Mouse (Mus musculus): ENCODE data around the gene Rbpjl. TPM values are rescaled to one million over a fixed set of nuclear protein-coding genes. Genes with fewer than 3 reads are reported as not detected.

The Rbpjl gene
- total and polyA plus RNA-seq, 2 experiments: 0.18 TPM; not detected in 1

DNA sequence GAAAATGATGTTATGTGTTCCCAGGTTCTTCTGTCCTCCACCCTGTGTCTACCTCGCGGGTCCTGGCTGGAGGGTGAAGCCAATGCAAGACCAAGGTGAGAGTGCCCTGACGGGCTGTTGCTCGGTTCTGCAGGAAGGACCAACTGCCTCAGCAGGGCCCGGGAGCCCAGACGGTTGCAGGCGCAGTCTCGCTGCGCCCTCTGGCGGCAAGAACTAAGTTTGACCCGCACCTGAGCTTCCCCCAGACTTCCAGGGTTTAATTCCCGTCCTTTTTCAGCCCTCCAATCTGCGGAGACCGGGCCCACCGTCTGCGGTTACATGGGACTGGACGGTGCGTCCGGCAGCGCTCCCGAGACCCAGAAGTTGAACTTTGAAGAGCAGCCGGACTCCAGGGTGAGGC, 4.8 kb downstream of the Rbpjl start:
- Histone ChIP-seq H3K79me2 (ENCODE audit: control insufficient read depth, insufficient read depth, low read length) (no peaks in the 10 kb centered on the region), H3K27ac (replicated peaks; ENCODE audit: insufficient read depth, low read depth, low read length) (no peak overlapping the region), H3K36me3 (ENCODE audit: control insufficient read depth, insufficient read depth, low read length) (no peaks in the 10 kb centered on the region), H3K27me3 (ENCODE audit: control insufficient read depth, insufficient read depth, low read length) (peaks cover 10% of the 10 kb centered on the region), H3K4me1 (ENCODE audit: control insufficient read depth, insufficient read depth, low read length) (0 out of 2 replicates have a peak, but pooled peaks cover 1% of the 10 kb centered on the region), H3K9ac (ENCODE audit: low read depth, low read length) (no peak overlapping the region), H3K4me3 (ENCODE audit: insufficient read depth, low read depth, low read length) (no peak overlapping the region)
- peak; percentile 93 for TF ChIP-seq CTCF (IDR thresholded peaks at IDR 0.05; ENCODE audit: low read depth, low read length)
- TF ChIP-seq POLR2A (IDR thresholded peaks at IDR 0.05; ENCODE audit: extremely low read depth, insufficient read depth, low read length): no peak
- peak; percentile 30 for DNase-seq (ENCODE audit: extremely low read depth, low read depth, low spot score)
- under 1% methylated on average over 22 of the region's 22 CpGs for WGBS

DNA sequence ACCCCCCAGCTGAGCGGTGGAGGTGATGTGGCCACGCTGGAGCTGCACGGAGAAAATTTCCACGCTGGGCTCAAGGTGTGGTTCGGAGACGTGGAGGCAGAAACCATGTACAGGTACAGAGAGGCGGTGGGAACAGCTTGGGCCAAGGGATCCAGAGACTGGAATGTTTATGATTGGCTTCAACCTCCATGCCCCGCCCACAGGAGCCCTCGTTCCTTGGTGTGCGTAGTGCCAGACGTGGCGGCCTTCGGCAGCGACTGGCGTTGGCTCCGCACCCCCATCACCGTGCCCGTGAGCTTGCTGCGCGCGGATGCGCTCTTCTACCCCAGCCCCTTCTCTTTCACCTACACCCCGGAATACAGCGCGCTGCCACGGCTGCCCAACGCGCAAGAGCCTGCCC, 11.2 kb downstream of the Rbpjl start:
- no peak for DNase-seq (ENCODE audit: extremely low read depth, low read depth, low spot score)
- Histone ChIP-seq H3K27me3 (ENCODE audit: control insufficient read depth, insufficient read depth, low read length) (no peaks in the 10 kb centered on the region), H3K9ac (ENCODE audit: low read depth, low read length) (no peak overlapping the region; the same call in 1 of the 2 replicates), H3K36me3 (ENCODE audit: control insufficient read depth, insufficient read depth, low read length) (no peaks in the 10 kb centered on the region), H3K79me2 (ENCODE audit: control insufficient read depth, insufficient read depth, low read length) (no peaks in the 10 kb centered on the region), H3K27ac (replicated peaks; ENCODE audit: insufficient read depth, low read depth, low read length) (no peak overlapping the region), H3K4me1 (ENCODE audit: control insufficient read depth, insufficient read depth, low read length) (peaks cover 12% of the 10 kb centered on the region), H3K4me3 (ENCODE audit: insufficient read depth, low read depth, low read length) (no peak overlapping the region)
- 35% methylated on average over 28 of the region's 28 CpGs for WGBS
- no peak for TF ChIP-seq POLR2A (IDR thresholded peaks at IDR 0.05; ENCODE audit: extremely low read depth, insufficient read depth, low read length)
- no peak for TF ChIP-seq CTCF (IDR thresholded peaks at IDR 0.05; ENCODE audit: low read depth, low read length)

DNA sequence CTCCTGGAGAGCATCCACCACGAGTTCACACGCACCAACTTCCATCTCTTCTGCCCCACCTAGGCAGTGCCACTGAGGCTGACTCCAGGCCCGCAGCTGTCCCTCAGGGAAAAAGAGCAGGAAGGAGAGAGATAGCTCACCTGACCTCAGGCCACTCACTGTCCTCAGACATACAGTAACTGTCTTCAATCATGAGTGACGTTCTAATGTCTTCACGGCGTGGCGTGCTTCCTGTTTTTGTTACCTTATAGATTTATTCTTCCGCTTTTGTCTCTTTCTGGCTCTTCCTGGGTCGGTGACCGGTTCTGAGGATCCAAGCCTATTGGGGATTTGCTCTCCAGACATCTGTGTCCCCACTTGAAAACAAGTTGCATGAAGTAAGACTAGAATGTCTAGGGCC, 11.6 kb downstream of the Rbpjl start:
- H3K27ac ChIP-seq (replicated peaks; ENCODE audit: insufficient read depth, low read depth, low read length): no peak overlapping the region
- H3K79me2 ChIP-seq (ENCODE audit: control insufficient read depth, insufficient read depth, low read length): no peaks in the 10 kb centered on the region
- H3K9ac ChIP-seq (ENCODE audit: low read depth, low read length): no peak overlapping the region
- WGBS: 57% methylated on average over 10 of the region's 10 CpGs
- no peaks in the 10 kb centered on the region for H3K27me3 ChIP-seq (ENCODE audit: control insufficient read depth, insufficient read depth, low read length)
- no peak for DNase-seq (ENCODE audit: extremely low read depth, low read depth, low spot score)
- peaks cover 12% of the 10 kb centered on the region for H3K4me1 ChIP-seq (ENCODE audit: control insufficient read depth, insufficient read depth, low read length)
- H3K36me3 ChIP-seq (ENCODE audit: control insufficient read depth, insufficient read depth, low read length): no peaks in the 10 kb centered on the region
- no peak for TF ChIP-seq CTCF (IDR thresholded peaks at IDR 0.05; ENCODE audit: low read depth, low read length)
- TF ChIP-seq POLR2A (IDR thresholded peaks at IDR 0.05; ENCODE audit: extremely low read depth, insufficient read depth, low read length): no peak
- H3K4me3 ChIP-seq (ENCODE audit: insufficient read depth, low read depth, low read length): no peak overlapping the region

DNA sequence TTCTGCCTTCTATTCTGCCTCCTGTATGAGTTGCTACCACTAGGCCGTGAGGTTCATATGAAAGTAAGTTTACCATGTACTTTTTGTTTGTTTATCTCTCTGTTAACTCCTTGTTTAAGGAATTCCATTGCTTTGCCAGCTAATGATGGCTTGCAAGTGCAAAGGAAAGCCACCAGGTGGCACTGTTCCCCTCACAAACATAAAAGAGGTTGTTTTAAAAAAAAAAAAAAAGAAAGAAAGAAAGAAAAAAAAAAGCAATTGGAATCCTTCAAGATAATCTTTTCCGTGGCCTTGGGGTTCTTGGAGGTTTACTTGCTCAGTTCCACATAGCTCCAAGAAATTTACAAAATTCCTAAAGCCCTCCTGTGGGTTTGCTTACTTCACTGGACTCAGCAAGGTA, 14.3 kb downstream of the Rbpjl start:
- Histone ChIP-seq H3K4me3 (ENCODE audit: insufficient read depth, low read depth, low read length) (no peak overlapping the region), H3K27ac (replicated peaks; ENCODE audit: insufficient read depth, low read depth, low read length) (no peak overlapping the region), H3K79me2 (ENCODE audit: control insufficient read depth, insufficient read depth, low read length) (no peaks in the 10 kb centered on the region), H3K9ac (ENCODE audit: low read depth, low read length) (no peak overlapping the region), H3K36me3 (ENCODE audit: control insufficient read depth, insufficient read depth, low read length) (no peaks in the 10 kb centered on the region), H3K27me3 (ENCODE audit: control insufficient read depth, insufficient read depth, low read length) (no peaks in the 10 kb centered on the region), H3K4me1 (ENCODE audit: control insufficient read depth, insufficient read depth, low read length) (peaks cover 20% of the 10 kb centered on the region)
- 1% methylated on average over 2 of the region's 2 CpGs for WGBS
- peak; percentile 64 for DNase-seq (ENCODE audit: extremely low read depth, low read depth, low spot score)
- TF ChIP-seq POLR2A (IDR thresholded peaks at IDR 0.05; ENCODE audit: extremely low read depth, insufficient read depth, low read length) (no peak), CTCF (IDR thresholded peaks at IDR 0.05; ENCODE audit: low read depth, low read length) (peak; percentile 64)

DNA sequence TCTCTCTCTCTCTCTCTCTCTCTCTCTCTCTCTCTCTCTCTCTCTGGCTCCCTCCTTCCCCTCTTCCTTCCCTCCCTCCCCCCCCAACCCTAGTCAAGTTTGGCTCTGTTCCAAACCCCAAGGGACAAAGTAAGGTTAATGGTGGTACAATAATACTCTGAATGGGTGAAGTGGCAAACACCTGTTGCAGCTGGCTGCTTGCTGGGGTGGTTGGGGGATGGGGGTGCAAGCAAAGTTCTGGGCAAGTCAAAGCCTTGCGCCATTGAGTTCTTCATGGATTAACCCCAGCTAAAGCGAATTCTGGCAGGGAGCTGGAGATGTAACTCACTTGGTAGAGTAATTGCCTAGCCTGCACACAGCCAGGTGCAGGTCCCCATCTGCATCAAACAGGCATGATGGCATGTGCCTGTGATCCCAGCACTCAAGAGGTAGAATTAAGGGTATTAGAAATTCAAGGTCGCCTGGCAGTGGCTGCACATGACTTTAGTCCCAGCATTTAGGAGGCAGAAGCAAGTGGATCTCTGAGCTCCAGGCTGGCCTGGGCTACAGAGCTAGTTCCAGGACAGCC, 15.5 kb downstream of the Rbpjl start:
- TF ChIP-seq CTCF (IDR thresholded peaks at IDR 0.05; ENCODE audit: low read depth, low read length) (no peak), POLR2A (IDR thresholded peaks at IDR 0.05; ENCODE audit: extremely low read depth, insufficient read depth, low read length) (no peak)
- peaks cover 28% of the 10 kb centered on the region for H3K4me1 ChIP-seq (ENCODE audit: control insufficient read depth, insufficient read depth, low read length)
- WGBS: 25% methylated on average over 3 of the region's 3 CpGs
- no peaks in the 10 kb centered on the region for H3K79me2 ChIP-seq (ENCODE audit: control insufficient read depth, insufficient read depth, low read length)
- H3K27ac ChIP-seq (replicated peaks; ENCODE audit: insufficient read depth, low read depth, low read length): no peak overlapping the region
- H3K4me3 ChIP-seq (ENCODE audit: insufficient read depth, low read depth, low read length): no peak overlapping the region
- no peak overlapping the region for H3K9ac ChIP-seq (ENCODE audit: low read depth, low read length)
- peak; percentile 46 for DNase-seq (ENCODE audit: extremely low read depth, low read depth, low spot score)
- no peaks in the 10 kb centered on the region for H3K36me3 ChIP-seq (ENCODE audit: control insufficient read depth, insufficient read depth, low read length)
- no peaks in the 10 kb centered on the region for H3K27me3 ChIP-seq (ENCODE audit: control insufficient read depth, insufficient read depth, low read length)

DNA sequence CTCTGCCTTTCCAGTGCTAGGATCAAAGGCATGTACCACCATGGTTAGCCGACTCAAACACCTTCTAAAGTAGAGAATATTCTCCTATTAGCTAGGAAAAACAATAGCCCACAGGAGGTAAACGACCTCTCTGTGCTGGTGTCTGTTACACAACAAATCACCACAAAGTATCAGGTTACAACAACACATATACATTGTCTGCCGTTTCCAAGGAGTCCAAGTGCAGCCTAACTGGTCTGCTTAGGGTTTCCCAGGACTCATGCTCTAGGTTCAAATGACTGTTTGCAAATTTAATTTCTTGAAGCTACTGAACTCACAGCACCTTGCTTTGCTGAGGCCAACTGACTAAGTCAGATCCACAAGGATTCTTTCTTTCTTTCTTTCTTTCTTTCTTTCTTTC, 16.5 kb downstream of the Rbpjl start:
- TF ChIP-seq POLR2A (IDR thresholded peaks at IDR 0.05; ENCODE audit: extremely low read depth, insufficient read depth, low read length): no peak
- no peak for TF ChIP-seq CTCF (IDR thresholded peaks at IDR 0.05; ENCODE audit: low read depth, low read length)
- peak; percentile 26 for DNase-seq (ENCODE audit: extremely low read depth, low read depth, low spot score)
- Histone ChIP-seq H3K4me1 (ENCODE audit: control insufficient read depth, insufficient read depth, low read length) (peaks cover 30% of the 10 kb centered on the region), H3K4me3 (ENCODE audit: insufficient read depth, low read depth, low read length) (no peak overlapping the region), H3K27ac (replicated peaks; ENCODE audit: insufficient read depth, low read depth, low read length) (no peak overlapping the region), H3K27me3 (ENCODE audit: control insufficient read depth, insufficient read depth, low read length) (no peaks in the 10 kb centered on the region), H3K9ac (ENCODE audit: low read depth, low read length) (no peak overlapping the region), H3K36me3 (ENCODE audit: control insufficient read depth, insufficient read depth, low read length) (peaks cover 1% of the 10 kb centered on the region; the same call in 1 of the 2 replicates), H3K79me2 (ENCODE audit: control insufficient read depth, insufficient read depth, low read length) (no peaks in the 10 kb centered on the region)
- 22% methylated on average over 3 of the region's 3 CpGs for WGBS

All from liver, adult 2 months (tissue).